Mouse (Mus musculus) heart, embryonic 10.5 days (tissue): ENCODE data around the gene Elf1. TPM values are rescaled to one million over a fixed set of nuclear protein-coding genes. Genes with fewer than 3 reads are reported as not detected.
A peak's percentile ranks its signal among the peaks of the same experiment; 100 is the strongest.

Experiments used
- DNase-seq: peaks from one replicate; pipeline ENCODE4 v3.0.0-alpha.2; 2017; ENCODE audit warnings: low spot score
- H3K27ac ChIP-seq: fragments of 300-500 bp; sonication (generic); 2 replicates; pipeline ENCODE4 v1.5.1; 2016; ENCODE audit warnings: mild to moderate bottlenecking
- H3K27me3 ChIP-seq: fragments of 300-500 bp; sonication (generic); 2 replicates; pipeline ENCODE4 v1.6.1; 2016; ENCODE audit warnings: mild to moderate bottlenecking; ENCODE audit not compliant: poor library complexity, insufficient read depth, severe bottlenecking
- H3K36me3 ChIP-seq: fragments of 300-500 bp; sonication (generic); 2 replicates; pipeline ENCODE4 v1.6.1; 2016; ENCODE audit warnings: mild to moderate bottlenecking, moderate library complexity
- H3K4me1 ChIP-seq: fragments of 300-500 bp; sonication (generic); 2 replicates; pipeline ENCODE4 v1.6.1; 2016; ENCODE audit warnings: mild to moderate bottlenecking
- H3K4me3 ChIP-seq: fragments of 300-500 bp; sonication (generic); 2 replicates; pipeline ENCODE4 v1.5.1; 2016; ENCODE audit warnings: mild to moderate bottlenecking, moderate library complexity
- H3K9me3 ChIP-seq: fragments of 300-500 bp; sonication (generic); 2 replicates; pipeline ENCODE4 v1.6.1; 2016; ENCODE audit warnings: mild to moderate bottlenecking, moderate library complexity
- WGBS: fragments of 180-500 bp; shearing (Covaris S2); methylation state at CpG from one replicate; pipeline ENCODE4 v1.1.7; 2016; 5-methylcytosine and 5-hydroxymethylcytosine counted together
- polyA plus RNA-seq: library from polyadenylated mRNA; unstranded; fragments of >200 nt; fragmentation: Nextera tagmentation; extraction: Ambion mirVana; gene quantifications from 2 replicates; pipeline ENCODE4 v1.2.1, GENCODE M21; 2016

Gene Elf1
- polyA plus RNA-seq, 1 experiment from 2014 or later = 7.5 TPM

DNA sequence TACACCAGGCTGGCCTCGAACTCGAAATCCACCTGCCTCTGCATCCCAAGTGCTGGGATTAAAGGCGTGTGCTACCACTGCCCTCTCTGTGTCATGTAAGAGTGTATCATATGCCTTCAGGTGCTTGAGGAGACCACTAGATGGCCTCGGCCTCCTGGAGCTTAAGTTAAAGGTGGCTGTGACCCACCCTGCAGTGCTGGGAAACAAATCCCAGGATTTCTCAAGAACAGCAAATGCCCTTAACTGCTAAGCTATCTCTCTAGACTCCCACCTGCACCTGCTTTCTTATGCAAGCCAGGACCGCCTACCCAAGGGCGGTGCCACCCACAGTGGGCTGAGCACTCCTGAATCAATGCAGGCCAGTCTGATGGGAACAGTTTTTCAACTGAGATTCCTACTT lies 83.8 kb downstream of the Elf1 start:
- Histone ChIP-seq H3K27ac (no peak overlapping the region), H3K9me3 (no peaks in the 10 kb centered on the region), H3K4me1 (0 out of 2 replicates have a peak, but pooled peaks cover 4% of the 10 kb centered on the region), H3K36me3 (peaks cover 33% of the 10 kb centered on the region), H3K4me3 (no peak overlapping the region), H3K27me3 (no peaks in the 10 kb centered on the region)
- WGBS = 61% methylated on average over 6 of the region's 6 CpGs
- DNase-seq = no peak

DNA sequence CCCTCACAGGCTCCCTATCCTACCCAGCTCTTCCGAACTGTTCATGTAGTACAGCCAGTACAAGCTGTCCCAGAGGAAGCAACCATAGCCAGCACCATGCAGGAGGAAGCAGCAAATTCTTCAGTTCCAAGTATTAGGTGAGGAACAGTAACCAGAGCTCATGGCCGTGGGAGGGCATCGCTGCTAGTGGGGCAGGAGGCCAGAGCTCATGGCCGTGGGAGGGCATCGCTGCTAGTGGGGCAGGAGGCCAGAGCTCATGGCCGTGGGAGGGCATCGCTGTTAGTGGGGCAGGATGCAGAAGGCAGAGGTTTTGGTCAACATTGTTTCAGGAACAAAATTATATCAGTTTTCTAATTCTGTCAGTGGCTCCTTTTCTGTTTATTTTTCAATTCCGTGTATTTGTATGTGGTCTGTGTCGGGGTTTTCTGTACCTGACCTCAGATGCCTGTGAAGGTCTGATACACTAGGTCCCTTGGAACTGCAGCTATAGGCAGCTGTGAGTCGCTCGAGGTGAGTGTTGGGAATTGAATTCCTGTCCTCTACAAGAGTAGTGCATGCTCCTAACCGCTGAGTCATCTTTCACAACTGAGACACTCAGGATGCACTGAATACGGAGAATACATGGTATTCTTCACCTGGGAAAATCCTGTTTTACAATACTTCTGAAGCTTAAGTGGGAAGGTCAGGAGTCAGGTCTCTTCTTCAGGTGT lies 92.6 kb downstream of the Elf1 start:
- Histone ChIP-seq H3K36me3 (peaks cover 31% of the 10 kb centered on the region), H3K4me3 (no peak overlapping the region), H3K9me3 (no peaks in the 10 kb centered on the region), H3K27me3 (no peaks in the 10 kb centered on the region), H3K27ac (no peak overlapping the region), H3K4me1 (no peaks in the 10 kb centered on the region)
- no peak for DNase-seq
- WGBS = 87% methylated on average over 13 of the region's 13 CpGs

DNA sequence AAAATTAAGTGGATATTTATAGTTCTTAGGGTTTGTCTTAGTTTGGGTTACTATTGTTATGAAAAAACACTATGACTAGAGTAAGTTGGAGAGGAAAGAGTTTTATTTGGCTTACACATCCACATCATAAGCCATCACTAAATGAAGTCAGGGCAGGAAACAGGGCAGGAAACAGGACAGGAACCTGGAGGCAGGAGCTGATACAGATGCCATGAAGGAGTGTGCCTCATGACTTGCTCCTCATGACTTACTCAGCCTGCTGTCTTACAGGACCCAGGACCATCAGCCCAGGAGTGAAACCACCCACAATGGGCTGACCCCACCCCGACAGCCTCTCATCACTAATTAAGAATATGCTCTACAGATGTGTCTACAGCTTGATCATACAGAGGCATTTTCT lies 93.4 kb downstream of the Elf1 start:
- DNase-seq = no peak
- no peaks in the 10 kb centered on the region for H3K27me3 ChIP-seq
- no peaks in the 10 kb centered on the region for H3K9me3 ChIP-seq
- H3K4me3 ChIP-seq = no peak overlapping the region
- peaks cover 34% of the 10 kb centered on the region for H3K36me3 ChIP-seq
- 88% methylated on average over 1 of the region's 1 CpGs for WGBS
- H3K4me1 ChIP-seq = no peaks in the 10 kb centered on the region
- no peak overlapping the region for H3K27ac ChIP-seq

DNA sequence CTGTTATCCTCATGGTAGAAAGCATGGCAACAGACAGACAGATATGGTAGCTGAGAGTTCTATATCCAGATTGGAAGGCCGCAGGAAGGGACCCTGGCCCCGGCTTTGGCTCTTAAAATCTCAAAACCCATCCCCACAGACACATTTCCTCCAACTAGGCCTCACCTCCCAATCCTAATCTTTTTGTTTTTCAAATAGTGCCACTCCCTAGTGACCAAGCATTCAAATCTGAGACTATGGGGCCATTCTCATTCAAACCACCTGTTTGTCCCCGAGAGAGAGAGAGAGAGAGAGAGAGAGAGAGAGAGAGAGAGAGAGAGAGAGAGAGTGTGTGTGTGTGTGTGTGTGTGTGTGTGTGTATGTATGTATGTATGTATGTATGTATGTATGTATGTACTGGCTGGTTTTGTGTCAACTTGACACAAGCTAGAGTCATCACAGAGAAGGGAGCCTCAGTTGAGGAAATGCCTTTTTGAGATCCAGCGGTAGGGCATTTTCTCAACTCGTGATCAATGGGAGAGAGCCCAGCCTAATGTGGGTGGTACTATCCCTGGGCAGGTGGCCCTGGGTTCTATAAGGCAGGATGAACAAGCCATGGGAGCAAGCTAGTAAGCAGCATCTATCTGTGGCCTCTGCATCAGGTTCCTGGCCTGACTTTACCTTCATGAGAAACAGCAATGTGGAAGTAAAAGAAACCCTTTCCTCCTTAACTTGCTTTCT lies 102.7 kb downstream of the Elf1 start:
- no peak for DNase-seq
- Histone ChIP-seq H3K4me3 (no peak overlapping the region), H3K27me3 (no peaks in the 10 kb centered on the region), H3K36me3 (peaks cover 15% of the 10 kb centered on the region), H3K4me1 (peaks cover 12% of the 10 kb centered on the region), H3K27ac (no peak overlapping the region), H3K9me3 (no peaks in the 10 kb centered on the region)
- 75% methylated on average over 5 of the region's 5 CpGs for WGBS

DNA sequence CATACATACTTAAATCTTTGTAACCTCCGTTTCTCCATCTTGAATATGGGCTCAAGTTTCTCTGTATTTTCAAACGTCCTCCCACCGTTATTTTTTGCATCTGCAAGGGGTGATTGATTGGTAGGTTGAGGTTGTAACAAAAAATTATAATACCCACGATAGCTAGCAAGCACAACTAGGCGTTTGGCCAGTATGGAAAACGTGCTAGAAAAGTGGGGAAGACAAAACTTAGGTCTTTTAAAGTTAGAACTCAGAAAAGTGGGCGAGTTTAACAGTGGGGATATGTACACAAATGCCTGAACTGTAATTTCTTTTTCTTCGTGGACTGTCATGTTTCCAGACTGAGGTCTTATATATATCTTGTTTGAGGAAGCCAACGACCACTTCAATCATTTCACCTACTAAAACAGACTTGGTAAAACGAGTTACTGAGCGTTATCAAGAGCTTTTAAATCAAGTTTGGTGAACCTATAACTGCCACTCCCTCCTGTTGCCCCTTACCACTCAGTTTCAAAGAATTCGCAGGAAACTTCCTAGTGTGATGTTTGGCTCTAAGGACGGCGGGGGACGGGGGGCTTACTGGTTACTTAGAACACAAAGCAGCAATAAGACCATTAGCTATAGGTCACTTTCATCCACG lies 105.6 kb downstream of the Elf1 start:
- WGBS = 29% methylated on average over 16 of the region's 16 CpGs
- no peaks in the 10 kb centered on the region for H3K27me3 ChIP-seq
- H3K36me3 ChIP-seq = peaks cover 5% of the 10 kb centered on the region; the same call in 1 of the 2 replicates
- DNase-seq = no peak
- H3K4me3 ChIP-seq = peak overlapping the region; percentile 75
- peaks cover 16% of the 10 kb centered on the region for H3K4me1 ChIP-seq
- peak overlapping the region; percentile 99 for H3K27ac ChIP-seq
- no peaks in the 10 kb centered on the region for H3K9me3 ChIP-seq

DNA sequence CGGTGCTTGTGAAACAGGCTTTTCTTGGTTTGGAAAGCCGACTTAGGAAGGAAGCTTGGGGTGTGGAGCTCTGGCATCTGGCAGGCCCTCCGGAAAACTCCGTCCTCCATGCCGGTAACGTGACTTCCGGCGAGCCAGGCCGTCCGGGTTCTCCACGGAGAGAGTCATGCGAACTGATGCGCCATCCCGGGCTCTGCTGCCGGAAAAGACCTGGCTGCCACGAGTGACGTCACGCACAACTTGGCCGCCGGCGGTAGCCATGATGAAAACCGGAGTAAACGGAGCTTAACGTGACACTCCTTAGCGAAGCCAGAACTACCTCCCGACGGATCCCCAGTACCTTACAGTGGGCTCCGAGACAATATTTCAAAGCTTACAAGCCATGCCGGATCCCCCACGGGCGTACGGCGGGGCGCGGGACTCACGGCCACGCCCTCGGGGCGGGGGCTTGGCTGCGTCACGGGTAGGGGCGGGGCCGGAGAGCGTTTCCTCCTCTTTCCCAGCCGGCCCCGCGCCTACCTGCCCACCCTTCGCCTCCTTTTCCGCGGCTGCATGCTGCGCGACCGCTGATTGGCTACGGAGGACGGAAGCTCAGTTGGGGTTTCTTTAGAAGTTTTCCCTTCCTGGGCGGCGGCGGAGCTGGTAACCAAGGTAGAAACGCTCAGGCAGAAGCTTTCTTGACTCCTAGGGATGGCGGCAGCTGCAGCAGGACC lies 106.3 kb downstream of the Elf1 start, which contains the start of gene Sugt1:
Sugt1 (plus strand) TSS at position 553 of the 713 bp plus-strand sequence.
- peaks cover 6% of the 10 kb centered on the region; the same call in 1 of the 2 replicates for H3K36me3 ChIP-seq
- peak within 1 kb of the TSS; percentile 99 for H3K27ac ChIP-seq
- peak within 1 kb of the TSS; percentile 75 for H3K4me3 ChIP-seq
- DNase-seq = peak; percentile 98
- peaks cover 16% of the 10 kb centered on the region for H3K4me1 ChIP-seq
- H3K9me3 ChIP-seq = no peaks in the 10 kb centered on the region
- WGBS = under 1% methylated on average over 60 of the region's 60 CpGs
- no peaks in the 10 kb centered on the region for H3K27me3 ChIP-seq

DNA sequence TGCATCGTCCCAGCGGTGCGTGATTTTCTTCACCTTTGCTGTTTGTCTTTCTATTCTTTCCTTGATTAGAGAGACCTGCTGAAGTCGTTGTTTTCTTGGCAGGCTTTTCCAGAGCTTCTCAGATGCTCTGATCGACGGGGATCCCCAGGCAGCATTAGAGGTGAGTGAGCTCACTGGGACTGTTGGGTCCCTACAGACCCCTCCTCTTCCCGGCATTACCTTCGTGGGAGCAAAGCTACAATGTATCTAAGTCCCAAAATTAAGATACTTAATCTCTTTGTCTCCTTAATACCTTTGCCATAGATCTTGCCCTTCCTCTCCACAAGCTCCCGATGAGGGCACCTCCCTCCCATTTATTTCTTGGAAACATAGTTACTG lies 106.8 kb downstream of the Elf1 start:
- H3K27me3 ChIP-seq = no peaks in the 10 kb centered on the region
- H3K4me3 ChIP-seq = peak overlapping the region; percentile 75
- H3K4me1 ChIP-seq = peaks cover 16% of the 10 kb centered on the region
- H3K27ac ChIP-seq = peak overlapping the region; percentile 99
- peaks cover 7% of the 10 kb centered on the region; the same call in 1 of the 2 replicates for H3K36me3 ChIP-seq
- 1% methylated on average over 9 of the region's 9 CpGs for WGBS
- DNase-seq = no peak
- H3K9me3 ChIP-seq = no peaks in the 10 kb centered on the region

DNA sequence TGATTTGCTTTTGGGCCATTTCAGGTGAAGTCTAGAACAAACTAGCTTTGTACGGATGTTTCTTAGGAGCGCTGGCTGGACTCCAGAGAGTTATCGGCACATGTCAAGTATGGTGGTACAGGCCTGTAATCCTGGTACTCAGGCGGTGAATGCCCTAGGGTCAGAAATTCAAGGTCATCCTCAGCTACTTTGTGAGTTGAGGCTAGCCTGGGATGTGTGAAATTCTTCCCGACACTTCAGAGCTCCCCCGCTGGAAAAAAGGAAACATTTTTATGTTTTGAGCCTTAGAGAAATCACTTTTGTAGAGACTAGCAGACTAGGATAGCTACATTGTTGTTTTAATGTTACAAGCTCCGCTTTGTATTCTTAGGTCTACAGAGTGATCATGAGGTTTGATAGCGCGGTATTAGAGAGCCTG lies 107.5 kb downstream of the Elf1 start:
- 77% methylated on average over 9 of the region's 9 CpGs for WGBS
- Histone ChIP-seq H3K4me1 (peaks cover 16% of the 10 kb centered on the region), H3K36me3 (peaks cover 7% of the 10 kb centered on the region; the same call in 1 of the 2 replicates), H3K27me3 (no peaks in the 10 kb centered on the region), H3K9me3 (no peaks in the 10 kb centered on the region), H3K27ac (no peak overlapping the region), H3K4me3 (peak overlapping the region; percentile 75)
- no peak for DNase-seq

DNA sequence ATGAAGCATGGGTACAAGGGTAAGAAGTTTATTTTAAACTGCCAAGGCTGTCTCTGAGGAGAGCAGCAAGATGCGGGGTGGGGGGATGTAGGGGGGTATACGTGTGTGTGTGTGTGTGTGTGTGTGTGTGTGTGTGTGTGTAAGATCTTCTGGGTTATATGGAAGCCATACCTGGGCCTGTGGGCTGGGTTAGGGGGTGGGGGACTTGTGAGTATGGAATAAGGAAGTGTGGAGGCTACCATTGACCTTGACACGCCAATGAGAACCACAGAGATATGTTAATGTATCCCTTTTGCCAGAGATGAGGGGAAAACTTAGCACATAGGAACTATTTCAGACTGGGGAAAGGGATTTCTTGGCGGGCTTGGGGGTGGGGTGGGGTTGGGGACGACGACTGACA lies 108.4 kb downstream of the Elf1 start:
- Histone ChIP-seq H3K27me3 (no peaks in the 10 kb centered on the region), H3K4me3 (no peak overlapping the region; the same call in 1 of the 2 replicates), H3K9me3 (no peaks in the 10 kb centered on the region), H3K36me3 (peaks cover 11% of the 10 kb centered on the region; the same call in 1 of the 2 replicates), H3K4me1 (peaks cover 16% of the 10 kb centered on the region), H3K27ac (no peak overlapping the region)
- 87% methylated on average over 6 of the region's 6 CpGs for WGBS
- no peak for DNase-seq

DNA sequence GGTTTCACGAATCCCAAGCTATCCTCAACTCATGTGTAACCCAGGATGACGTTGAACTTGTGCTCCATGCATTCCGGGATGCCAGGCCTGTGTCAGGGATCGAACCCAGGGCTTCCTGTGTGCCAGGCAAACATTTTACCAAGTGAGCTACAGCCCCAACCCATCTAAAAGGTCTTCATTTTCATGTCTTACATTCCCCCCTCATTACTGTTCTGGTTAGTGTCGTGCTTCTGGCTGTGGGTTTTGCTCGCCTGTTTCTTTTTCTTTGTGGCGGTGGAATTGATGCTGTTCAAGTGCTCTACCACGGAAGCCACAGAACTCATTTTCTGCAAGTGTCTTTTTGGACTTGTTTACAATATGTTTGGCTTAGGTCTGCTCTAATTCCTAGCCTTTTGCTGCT lies 109.9 kb downstream of the Elf1 start:
- H3K27ac ChIP-seq = no peak overlapping the region
- peaks cover 22% of the 10 kb centered on the region for H3K36me3 ChIP-seq
- 91% methylated on average over 8 of the region's 8 CpGs for WGBS
- no peak overlapping the region for H3K4me3 ChIP-seq
- peaks cover 16% of the 10 kb centered on the region for H3K4me1 ChIP-seq
- DNase-seq = no peak
- no peaks in the 10 kb centered on the region for H3K27me3 ChIP-seq
- H3K9me3 ChIP-seq = no peaks in the 10 kb centered on the region

DNA sequence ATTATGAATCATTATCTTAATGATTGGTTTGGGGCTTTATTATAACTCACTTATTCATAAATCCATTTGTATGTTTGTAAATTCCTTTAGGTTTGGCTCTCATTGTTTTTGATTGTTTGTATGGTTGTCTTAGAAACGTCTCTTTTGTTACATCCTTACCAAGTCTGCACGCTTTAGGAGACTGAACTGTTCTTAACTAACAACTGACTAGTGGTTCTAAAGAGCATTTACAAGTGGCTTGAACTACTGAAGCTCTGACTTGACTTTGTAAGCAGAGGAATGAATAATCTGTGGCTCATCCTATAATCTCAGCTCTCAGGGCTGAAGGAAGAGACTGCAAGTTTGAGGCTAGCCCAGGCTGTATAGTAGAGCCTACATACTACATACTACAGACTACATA lies 110.6 kb downstream of the Elf1 start:
- no peak for DNase-seq
- H3K36me3 ChIP-seq = peaks cover 29% of the 10 kb centered on the region
- no peaks in the 10 kb centered on the region for H3K27me3 ChIP-seq
- H3K4me3 ChIP-seq = no peak overlapping the region
- peaks cover 11% of the 10 kb centered on the region for H3K4me1 ChIP-seq
- 87% methylated on average over 2 of the region's 2 CpGs for WGBS
- H3K27ac ChIP-seq = no peak overlapping the region
- no peaks in the 10 kb centered on the region for H3K9me3 ChIP-seq

DNA sequence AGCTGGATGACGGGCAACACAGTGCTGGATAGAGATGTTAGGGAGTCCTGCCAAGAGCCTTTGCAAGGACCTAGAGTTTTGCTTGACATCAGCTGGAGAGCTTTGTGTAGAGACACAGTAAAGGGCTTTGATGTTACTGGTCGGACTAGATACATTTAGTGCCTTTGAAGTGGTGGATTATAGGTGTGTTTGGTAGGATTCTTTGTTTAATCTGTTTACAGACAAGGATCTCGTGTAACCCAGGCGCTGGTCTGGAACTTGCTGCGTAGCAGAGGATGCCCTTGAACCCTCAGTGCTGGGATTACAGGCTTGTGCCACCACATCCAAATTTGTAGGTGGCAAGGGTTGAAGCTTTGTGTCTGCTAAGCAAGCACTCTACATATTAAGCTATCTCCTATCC lies 113.1 kb downstream of the Elf1 start:
- H3K4me1 ChIP-seq = 0 out of 2 replicates have a peak, but pooled peaks cover 2% of the 10 kb centered on the region
- H3K27ac ChIP-seq = no peak overlapping the region
- WGBS = 90% methylated on average over 5 of the region's 5 CpGs
- H3K9me3 ChIP-seq = no peaks in the 10 kb centered on the region
- peaks cover 52% of the 10 kb centered on the region for H3K36me3 ChIP-seq
- no peak overlapping the region for H3K4me3 ChIP-seq
- DNase-seq = no peak
- H3K27me3 ChIP-seq = no peaks in the 10 kb centered on the region
